Mouse (Mus musculus): ENCODE measurements around the gene Tlr12.
"Not testable (repeated sequence)": the region's sequence is repeated elsewhere in the genome, so short reads cannot be mapped to it uniquely, and the experiment has no call there.

Gene Tlr12

DNA sequence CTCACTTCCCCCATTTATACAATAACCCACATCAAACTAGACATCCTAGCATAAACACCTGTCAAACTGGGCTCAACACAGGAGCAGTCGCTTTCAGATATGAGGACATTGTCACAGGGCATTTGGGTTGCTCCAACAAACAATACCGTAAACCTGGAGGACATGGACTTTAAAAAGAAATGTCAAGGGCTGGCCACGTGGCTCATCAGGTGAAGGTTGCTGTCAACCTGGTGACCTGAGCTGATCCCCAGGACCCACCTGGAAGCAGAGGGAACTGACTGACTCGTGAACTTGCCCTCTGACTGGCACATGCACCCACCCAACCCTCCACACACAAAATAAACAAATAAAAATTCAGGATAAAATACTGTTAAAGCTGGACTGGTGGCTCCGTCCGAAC lies 2.2 kb upstream of the Tlr12 start:
- no peak for DNase-seq (ENCODE audit: extremely low read depth, insufficient read length, low spot score)

DNA sequence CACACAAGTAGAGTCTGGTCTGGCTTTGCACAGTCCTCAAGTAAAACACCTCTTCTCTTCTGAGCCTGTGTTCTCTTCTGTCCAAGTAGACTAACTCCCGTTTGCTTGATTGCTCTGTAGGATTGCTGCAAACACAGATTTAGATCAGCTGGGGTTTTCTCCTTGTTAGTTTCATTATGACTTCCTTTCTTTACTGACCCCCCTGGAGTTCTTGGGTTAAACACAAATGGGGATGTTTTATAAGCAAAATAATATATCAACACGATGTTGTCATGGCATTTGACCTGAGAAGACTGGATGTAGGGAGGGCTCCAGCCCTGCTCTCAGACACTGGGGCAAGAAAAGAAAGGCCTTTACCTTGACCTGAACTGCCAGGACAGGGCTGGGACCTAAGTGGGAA lies 544 bp upstream of the Tlr12 start:
- DNase-seq (ENCODE audit: extremely low read depth, insufficient read length, low spot score) = no peak

DNA sequence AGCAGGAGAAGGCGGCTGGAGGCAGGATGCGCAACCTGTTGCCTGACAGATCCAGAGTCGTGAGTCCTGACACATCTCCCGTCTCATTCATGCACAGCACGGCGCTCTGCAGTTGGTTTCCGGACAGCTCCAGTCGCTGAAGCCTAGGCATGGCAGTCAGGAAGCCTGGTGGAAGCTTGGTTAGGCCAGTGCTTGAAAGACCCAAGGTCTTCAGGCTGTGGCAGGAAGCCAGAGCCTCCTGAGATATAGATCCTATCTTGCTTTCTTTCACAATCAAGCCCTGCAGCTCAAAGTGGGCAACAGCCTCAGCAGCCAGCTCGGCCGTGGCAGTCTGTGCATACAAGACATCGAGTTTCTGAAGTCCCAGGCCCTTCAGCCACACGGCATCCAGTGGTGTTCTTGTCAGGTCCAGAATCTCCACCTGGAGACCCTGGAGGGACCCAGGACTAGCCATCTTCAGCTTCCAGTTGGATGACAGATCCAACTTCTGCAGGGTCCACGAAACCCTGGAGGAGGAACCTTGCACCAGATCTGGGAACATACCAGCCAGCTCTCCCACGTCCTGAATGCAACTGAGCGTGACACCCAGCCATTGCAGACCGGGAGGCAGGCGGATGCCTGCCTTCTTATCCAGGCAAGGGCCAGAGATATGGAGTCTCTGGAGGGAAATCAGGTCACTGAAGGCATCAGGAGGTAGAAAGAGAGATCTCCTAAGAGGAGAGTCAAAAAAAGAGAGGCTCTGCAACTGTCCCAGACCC lies 877 bp downstream of the Tlr12 start:
- DNase-seq (ENCODE audit: extremely low read depth, insufficient read length, low spot score) = no peak

DNA sequence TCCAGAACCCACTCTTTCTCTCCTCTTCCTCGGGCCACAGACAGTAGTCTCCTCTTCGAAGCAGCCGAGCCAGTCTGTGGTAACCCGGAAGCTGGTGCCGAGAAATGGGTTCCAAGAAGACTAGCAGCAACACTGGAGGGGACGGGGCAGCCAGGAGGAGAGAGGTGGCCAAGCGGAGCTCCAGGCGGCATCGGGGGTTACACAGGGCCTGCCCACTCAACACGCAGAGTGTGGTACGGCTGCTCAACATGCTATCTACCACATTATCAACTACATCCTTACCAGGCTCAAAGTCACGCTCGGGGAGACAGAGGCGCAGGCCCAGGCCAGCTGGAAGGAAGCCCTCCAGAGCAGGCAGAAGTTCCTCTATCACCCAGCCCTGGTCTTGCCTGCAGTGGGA lies 2.7 kb downstream of the Tlr12 start:
- DNase-seq (ENCODE audit: extremely low read depth, insufficient read length, low spot score) = no peak

DNA sequence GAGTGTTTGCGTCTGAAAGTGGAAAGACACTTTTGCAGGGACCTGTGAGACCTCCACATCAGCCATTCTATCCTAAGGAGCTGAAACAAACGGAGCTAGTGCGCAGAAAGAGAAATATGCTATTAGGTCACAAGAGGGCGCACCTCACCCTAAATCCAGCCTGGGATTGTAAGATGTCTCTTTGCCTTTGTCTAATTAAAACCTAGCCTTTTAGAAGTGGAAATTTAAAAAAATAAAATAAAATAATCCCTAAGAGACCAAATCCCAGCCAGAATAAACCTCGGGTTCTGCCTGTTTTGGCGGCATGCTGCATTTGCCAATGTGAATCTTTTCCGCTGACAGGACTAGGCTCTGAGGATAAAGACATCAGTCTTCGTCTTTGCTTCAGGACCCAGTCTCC lies 5.1 kb downstream of the Tlr12 start:
- no peak for DNase-seq (ENCODE audit: extremely low read depth, insufficient read length, low spot score)

DNA sequence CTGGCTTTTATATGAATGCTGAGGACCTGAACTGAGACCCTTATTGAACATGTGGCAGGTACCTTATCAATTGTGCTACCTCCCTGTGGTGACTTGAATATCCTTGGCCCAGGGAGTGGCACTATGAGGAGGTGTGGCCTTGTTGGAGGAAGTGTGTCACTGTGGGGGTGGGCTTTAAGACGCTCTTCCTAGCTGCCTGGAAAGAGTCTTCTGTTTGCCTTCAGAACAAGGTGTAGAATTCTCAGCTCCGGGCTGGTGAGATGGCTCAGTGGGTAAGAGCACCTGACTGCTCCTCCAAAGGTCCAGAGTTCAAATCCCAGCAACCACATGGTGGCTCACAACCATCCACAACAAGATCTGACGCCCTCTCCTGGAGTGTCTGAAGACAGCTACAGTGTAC lies 6.7 kb downstream of the Tlr12 start:
- DNase-seq (ENCODE audit: extremely low read depth, insufficient read length, low spot score) = not testable (repeated sequence)

DNA sequence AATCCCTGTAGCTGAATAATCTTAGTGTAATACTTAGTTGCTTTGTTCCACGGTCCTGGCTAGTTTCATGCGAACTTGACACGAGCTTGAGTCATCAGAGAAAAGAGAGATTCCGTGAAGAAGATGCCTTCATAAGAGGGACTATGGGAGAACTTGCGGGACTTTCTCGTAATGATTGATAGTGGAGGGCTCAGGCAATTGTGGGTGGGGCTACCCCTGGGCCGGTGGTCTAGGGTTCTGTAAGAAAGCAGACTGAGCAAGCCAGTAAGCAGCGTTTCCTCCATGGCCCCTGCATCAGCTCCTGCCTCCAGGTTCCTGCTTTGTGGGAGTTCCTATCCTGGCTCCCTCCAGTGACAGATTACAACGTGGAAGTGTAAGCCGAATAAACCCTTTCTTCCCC lies 7.7 kb downstream of the Tlr12 start:
- no peak for DNase-seq (ENCODE audit: extremely low read depth, insufficient read length, low spot score)

DNA sequence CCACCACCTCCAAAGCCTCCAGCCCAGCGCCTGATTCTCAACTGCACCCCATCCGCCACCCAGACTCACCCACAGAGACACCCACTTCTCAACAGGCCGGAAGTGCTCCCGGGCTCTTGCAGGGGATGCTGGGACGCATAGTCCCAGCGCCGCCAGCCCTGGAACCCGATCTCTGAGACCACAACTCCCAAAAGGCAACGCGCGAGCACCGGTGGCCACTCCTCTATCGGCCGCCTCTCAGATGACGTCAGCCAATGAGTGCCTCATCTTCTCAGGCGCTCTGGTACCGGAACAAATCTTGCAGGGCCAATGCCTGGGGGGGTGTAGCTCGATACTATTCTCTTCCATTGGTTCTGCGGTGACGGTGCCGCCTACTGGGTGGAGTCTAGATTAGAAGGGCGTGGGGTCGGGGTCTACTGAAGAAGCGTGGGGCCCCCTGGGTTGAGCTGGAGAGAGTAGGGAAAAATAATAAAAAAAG lies 8.5 kb downstream of the Tlr12 start, which contains the start of gene Zscan20:
TSS of gene Zscan20 (minus strand) at position 174 of the 478 bp plus-strand sequence.
- DNase-seq (ENCODE audit: extremely low read depth, insufficient read length, low spot score) = peak; percentile 94

DNA sequence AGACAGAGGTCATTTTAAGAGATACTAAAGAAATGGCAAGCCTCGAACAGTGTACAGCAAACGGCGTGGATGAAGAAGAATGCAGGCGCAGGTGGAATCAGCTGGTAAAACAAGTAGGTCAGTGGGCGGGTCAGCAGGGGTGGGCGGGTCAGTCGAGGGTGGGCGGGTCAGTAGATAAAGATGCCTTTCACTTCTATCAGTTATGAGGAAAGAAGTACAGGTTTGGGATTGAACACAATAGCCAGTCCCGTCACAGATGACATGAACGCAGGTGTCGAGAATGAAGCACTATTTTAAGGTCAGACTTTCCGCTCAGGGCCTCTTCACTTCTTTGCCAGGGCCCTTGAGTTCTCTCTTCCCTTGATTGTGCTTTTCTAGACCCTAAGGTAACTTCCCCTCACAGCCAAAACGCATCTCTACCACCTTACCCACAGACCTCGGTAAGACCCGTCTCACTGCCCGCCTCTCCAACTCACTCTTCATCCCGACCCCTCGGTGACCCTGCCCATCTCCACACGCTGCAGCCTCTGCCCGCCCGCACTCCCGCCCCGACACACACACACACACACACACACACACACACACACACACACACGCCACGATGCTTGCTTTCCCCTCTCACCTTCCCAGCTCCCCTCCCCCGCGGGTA lies 9.0 kb downstream of the Tlr12 start:
- no peak for DNase-seq (ENCODE audit: extremely low read depth, insufficient read length, low spot score)

DNA sequence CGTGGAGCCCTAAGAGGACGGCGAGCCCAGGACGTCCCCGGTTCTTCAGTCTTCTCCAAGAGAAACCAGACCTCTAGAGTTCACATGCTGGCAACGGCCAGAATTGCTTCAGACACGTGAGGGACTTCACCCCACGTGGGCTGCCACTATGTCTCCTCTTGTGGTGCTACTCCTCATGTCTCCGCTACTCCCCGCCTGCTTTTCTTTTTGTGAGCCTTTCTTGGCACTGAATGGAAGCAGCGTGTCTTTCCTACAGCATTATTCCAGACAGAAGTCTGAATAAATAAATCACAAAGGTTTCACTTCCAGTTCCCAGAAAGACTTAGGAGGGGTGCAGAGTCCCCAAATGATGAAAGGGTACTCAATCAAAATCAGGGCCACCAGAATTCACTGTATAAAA lies 10.8 kb downstream of the Tlr12 start:
- DNase-seq (ENCODE audit: extremely low read depth, insufficient read length, low spot score) = no peak

DNA sequence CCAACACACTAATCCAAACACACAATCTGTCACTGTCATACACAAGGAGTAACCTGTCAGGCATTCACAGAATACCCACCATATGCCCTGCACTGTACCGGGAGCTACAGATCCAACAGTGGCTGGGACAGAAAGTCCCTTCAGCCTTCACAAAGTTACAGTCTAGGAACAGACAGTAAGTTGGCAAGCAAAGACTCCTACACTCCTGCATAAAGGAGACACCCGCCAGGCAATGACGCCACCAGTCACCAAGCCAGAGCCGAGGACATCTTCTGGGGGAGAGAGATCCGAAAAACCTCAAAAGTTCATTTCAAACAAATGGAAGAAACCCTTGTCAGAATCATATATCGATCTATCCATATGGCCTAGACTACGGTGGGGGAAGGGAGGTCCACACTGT lies 11.8 kb downstream of the Tlr12 start:
- no peak for DNase-seq (ENCODE audit: extremely low read depth, insufficient read length, low spot score)

DNA sequence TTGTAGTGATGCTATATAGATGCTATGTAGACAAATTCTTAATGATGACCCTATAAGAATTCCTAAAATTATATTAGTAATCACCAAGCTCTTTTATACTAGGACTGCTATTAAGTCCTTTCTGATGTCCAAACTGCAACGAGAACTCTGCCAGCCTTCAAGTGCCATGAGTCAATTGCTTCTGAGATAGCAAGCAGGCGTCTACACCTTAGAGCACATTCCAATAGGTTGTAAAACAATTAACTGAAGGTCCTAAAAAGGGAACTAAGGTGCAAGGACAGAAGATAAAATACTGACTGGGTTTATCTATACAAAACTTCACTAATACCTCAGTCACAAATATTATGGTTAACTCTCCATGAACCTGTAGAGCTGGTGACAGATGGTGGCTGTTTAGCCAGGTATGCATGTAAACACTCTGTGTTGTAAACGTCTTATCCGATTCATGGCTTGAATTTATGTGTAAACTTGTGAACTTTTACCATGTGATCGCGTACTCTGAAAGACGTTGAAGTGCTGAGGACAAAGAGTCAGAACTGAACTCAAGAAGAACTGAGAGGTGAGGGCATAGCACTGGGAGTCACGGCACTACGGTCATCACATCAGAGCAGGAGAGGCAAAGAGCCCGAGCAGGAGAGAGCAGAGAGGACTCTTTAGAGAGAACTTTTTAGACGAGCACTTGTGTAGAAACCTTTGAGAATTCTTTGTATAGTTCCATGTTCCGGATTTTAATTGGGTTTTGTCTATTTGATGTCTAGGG lies 20.4 kb downstream of the Tlr12 start:
- no peak for DNase-seq (ENCODE audit: extremely low read depth, insufficient read length, low spot score)

DNA sequence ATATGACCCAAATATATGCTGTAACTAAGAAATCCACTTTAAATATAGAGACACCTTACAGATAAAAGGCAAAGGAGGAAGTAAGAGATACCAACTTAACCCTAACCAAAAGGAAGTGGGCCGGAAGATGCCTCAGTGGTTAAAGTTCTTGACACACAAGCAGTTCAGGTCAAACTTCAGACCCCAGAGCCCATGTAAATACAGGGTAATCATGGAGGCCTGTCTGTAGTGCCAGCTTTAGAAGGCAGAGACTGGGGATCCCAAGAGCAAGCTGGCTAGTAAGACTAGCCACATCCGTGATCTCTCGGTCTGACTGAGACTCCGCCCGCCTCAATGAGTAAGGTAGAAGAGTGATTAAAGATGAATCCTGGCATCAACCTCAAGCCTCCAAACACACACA lies 24.4 kb downstream of the Tlr12 start:
- no peak for DNase-seq (ENCODE audit: extremely low read depth, insufficient read length, low spot score)

DNA sequence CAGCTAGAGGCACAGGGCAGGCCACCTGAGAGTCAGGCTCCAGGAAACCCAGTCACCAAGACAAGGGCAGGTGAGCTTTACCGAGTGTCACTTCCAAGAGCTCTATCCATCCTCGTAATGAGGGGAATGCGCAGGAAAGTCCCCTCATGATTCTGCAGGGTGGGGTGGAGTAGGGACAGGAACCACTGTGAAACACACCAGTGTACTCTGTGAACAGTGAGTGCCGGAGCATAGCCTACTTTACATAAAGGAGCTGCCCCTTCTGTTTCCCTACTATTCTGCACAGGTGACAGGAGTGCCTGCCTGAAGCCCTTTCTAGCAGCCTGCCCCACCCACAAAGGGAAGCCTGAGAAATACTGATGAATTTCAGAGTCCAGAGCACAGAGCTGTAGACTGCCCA lies 25.1 kb downstream of the Tlr12 start:
- DNase-seq (ENCODE audit: extremely low read depth, insufficient read length, low spot score) = no peak

DNA sequence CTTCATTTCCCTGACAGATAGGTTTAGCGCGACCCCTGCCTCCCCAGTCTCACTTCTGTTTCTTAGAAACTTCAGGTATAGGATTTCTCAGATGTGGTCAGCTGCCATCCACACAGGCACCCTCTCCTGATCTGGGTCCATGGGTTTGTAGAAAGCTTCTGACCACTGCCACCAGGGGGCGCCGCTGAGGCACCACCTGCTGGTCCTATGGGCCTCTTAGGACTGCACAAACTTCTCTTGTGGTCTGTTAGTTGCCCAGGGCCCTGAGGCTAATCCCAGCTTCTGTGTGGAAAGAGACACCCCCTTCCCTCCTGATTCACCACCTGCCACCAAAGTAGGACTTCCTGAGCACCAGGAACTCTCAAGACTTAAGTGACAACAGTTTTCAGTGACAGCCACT lies 39.2 kb downstream of the Tlr12 start:
- no peak for DNase-seq (ENCODE audit: extremely low read depth, insufficient read length, low spot score)

DNA sequence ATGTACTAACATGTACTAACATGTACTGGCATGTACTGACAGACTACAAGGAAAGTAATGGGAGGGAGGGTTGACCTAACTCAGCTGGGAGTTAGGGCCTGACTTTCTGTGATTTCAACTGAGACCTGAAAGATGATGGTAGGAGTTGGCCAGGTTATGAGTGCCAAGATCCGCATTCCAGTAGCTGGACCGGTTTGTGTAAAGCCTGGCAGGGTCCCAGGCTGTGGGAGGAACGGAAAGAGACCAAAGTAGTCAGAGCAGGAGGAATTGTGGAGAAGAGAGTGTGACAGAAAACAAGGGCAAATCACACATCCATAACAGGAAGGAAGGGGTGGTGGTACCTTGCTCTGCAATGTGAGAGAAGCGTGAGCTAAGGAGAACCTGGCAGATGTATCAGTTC lies 42.6 kb downstream of the Tlr12 start:
- no peak for DNase-seq (ENCODE audit: extremely low read depth, insufficient read length, low spot score)
